Mouse (Mus musculus) heart, postnatal 0 days (tissue): Measurements from ENCODE around the gene Fh1. TPM values are rescaled to one million over a fixed set of nuclear protein-coding genes. Genes with fewer than 3 reads are reported as not detected.
A peak's percentile ranks its signal among the peaks of the same experiment; 100 is the strongest.

ENCODE experiments used
- ATAC-seq: fragments of 200-750 bp; cut with Nextera tagmentation; 2 replicates; pipeline ENCODE4 v1.8.0; 2017; ENCODE audit warnings: low read depth, moderate number of reproducible peaks, moderate library complexity; ENCODE audit not compliant: insufficient read depth
- DNase-seq: peaks from one replicate; pipeline ENCODE4 v3.0.0-alpha.2; 2016; ENCODE audit warnings: low spot score
- H3K27ac ChIP-seq: fragments of 300-500 bp; sonication (generic); 2 replicates; pipeline ENCODE4 v1.5.1; 2014; ENCODE audit warnings: low read depth, mild to moderate bottlenecking
- H3K27me3 ChIP-seq: fragments of 300-500 bp; sonication (generic); 2 replicates; pipeline ENCODE4 v1.6.1; 2014; ENCODE audit warnings: low read length, mixed read lengths; ENCODE audit not compliant: control insufficient read depth, insufficient read depth
- H3K36me3 ChIP-seq: fragments of 300-500 bp; sonication (generic); replicated peaks from 2 replicates; pipeline ENCODE4 v1.6.1; 2014; ENCODE audit warnings: low read length, mixed read lengths; ENCODE audit not compliant: control insufficient read depth, insufficient read depth
- H3K4me1 ChIP-seq: fragments of 300-500 bp; sonication (generic); 2 replicates; pipeline ENCODE4 v1.6.1; 2014; ENCODE audit warnings: antibody characterized with exemption; ENCODE audit not compliant: control insufficient read depth, insufficient read depth
- H3K4me2 ChIP-seq: fragments of 300-500 bp; sonication (generic); 2 replicates; pipeline ENCODE4 v1.6.1; 2014; ENCODE audit warnings: low read depth, mild to moderate bottlenecking, low read length, moderate library complexity
- H3K4me3 ChIP-seq: fragments of 300-500 bp; sonication (generic); 2 replicates; pipeline ENCODE4 v1.5.1; 2014; ENCODE audit warnings: low read depth, low read length
- H3K9ac ChIP-seq: fragments of 300-500 bp; sonication (generic); replicated peaks from 2 replicates; pipeline ENCODE4 v1.6.1; 2014; ENCODE audit warnings: low read depth, low read length, mixed read lengths
- H3K9me3 ChIP-seq: fragments of 300-500 bp; sonication (generic); replicated peaks from 2 replicates; pipeline ENCODE4 v1.6.1; 2016; ENCODE audit warnings: low read length; ENCODE audit not compliant: control insufficient read depth
- CTCF ChIP-seq: IDR thresholded peaks from 2 replicates; pipeline ENCODE4 v1.5.1; 2016; ENCODE audit warnings: antibody characterized with exemption, control low read depth, low read depth
- EP300 ChIP-seq: IDR thresholded peaks from 2 replicates; pipeline ENCODE4 v1.6.1; 2016; ENCODE audit warnings: antibody characterized with exemption, low read depth
- WGBS: fragments of 180-500 bp; shearing (Covaris S2); extraction: QIAGEN DNeasy Blood & Tissue Kit; methylation state at CpG from one replicate; pipeline ENCODE4 v1.1.7; 2014; 5-methylcytosine and 5-hydroxymethylcytosine counted together
- polyA plus RNA-seq: library from polyadenylated mRNA; unstranded; fragments of >200 nt; fragmentation: Nextera tagmentation; extraction: Ambion mirVana; gene quantifications from 2 replicates; pipeline ENCODE4 v1.2.1, GENCODE M21; 2015
- total RNA-seq: library from RNA; depleted of rRNA; stranded (reverse); fragments of >200 nt; gene quantifications from 2 replicates; pipeline ENCODE4 v1.2.3, GENCODE M21; 2014; ENCODE audit warnings: low replicate concordance

Gene Fh1
- total and polyA plus RNA-seq, 2 experiments from 2014 or later, result 284 to 417 TPM

DNA sequence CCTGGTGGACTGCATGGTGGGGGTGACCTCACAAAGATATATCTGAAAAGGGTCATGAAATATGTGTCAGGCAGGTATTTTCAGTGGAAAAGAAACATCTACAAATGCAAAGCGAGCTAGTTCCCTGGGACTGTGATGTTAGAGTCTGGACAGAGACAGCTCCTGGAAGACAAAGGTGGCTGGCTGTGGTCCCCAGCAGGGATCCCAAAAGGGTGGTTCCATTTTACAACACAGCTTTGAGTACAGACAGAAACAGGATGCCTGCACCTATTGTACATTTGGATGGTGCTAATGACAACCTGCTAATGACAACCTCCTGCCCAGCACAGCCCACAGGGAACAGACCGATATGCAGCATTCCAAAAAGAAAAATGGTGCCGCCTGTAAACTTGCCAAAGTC lies 44.0 kb upstream of the Fh1 start:
- Histone ChIP-seq H3K27me3 (no peaks in the 10 kb centered on the region), H3K4me1 (no peaks in the 10 kb centered on the region), H3K9me3 (no peaks in the 10 kb centered on the region), H3K4me3 (no peak overlapping the region), H3K27ac (no peak overlapping the region), H3K9ac (no peak overlapping the region), H3K4me2 (no peak overlapping the region), H3K36me3 (no peaks in the 10 kb centered on the region)
- 84% methylated on average over 3 of the region's 3 CpGs for WGBS
- no peak for TF ChIP-seq EP300
- TF ChIP-seq CTCF, result no peak
- DNase-seq (no peak), ATAC-seq (no peak)

DNA sequence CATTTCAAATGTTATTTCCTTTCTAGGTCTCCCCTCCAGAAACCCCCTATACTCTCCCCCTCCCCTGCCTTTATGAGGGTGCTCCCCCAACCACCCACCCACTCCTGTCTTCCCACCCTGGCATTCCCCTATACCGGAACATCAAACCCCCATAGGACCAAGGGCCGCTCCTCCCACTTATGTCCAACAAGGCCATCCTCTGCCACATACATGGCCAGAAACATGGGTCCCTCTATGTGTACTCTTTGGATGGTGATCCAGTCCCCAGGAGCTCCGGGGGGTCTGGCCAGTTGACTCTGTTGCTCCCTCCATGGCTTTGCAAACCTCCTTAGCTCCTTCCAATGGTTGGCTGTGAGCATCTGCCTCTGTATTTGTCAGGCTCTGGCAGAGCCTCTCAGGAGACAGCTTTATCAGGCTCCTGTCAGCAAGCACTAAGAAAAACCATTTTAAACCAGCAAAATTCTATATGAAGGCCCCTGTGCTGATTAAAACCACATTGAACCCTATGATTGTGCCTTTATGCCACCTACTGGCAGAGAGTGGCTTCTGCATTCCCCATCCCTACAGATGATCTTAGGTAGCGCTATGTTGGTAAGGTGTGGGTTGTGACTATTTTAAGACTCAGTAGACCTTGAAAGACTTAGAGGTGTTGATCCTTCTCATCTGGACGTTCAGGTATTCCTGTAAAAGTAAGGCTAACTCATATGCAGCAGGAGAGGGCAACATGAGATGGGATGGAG lies 43.4 kb upstream of the Fh1 start:
- peak; percentile 30 for DNase-seq
- Histone ChIP-seq H3K9me3 (no peaks in the 10 kb centered on the region), H3K27me3 (no peaks in the 10 kb centered on the region), H3K4me3 (no peak overlapping the region), H3K4me2 (no peak overlapping the region), H3K27ac (no peak overlapping the region), H3K36me3 (no peaks in the 10 kb centered on the region), H3K4me1 (no peaks in the 10 kb centered on the region), H3K9ac (no peak overlapping the region)
- WGBS, result 61% methylated on average over 5 of the region's 5 CpGs
- no peak for TF ChIP-seq EP300
- peak; percentile 75 for TF ChIP-seq CTCF
- no peak for ATAC-seq

GRCm38 (mm10) chr1:175659900-175660299 lies 34.5 kb upstream of the Fh1 start:
- Histone ChIP-seq H3K9ac (no peak overlapping the region), H3K36me3 (no peaks in the 10 kb centered on the region), H3K9me3 (no peaks in the 10 kb centered on the region), H3K27ac (no peak overlapping the region), H3K27me3 (no peaks in the 10 kb centered on the region), H3K4me2 (no peak overlapping the region), H3K4me3 (no peak overlapping the region), H3K4me1 (no peaks in the 10 kb centered on the region)
- TF ChIP-seq EP300 (no peak), CTCF (no peak)
- DNase-seq (no peak), ATAC-seq (no peak)
- WGBS, result 92% methylated on average over 4 of the region's 4 CpGs

- 83% methylated on average over 4 of the region's 4 CpGs for WGBS
- Histone ChIP-seq H3K9me3 (no peaks in the 10 kb centered on the region), H3K27ac (no peak overlapping the region), H3K4me3 (no peak overlapping the region), H3K9ac (no peak overlapping the region), H3K4me2 (no peak overlapping the region), H3K27me3 (no peaks in the 10 kb centered on the region), H3K36me3 (no peaks in the 10 kb centered on the region), H3K4me1 (no peaks in the 10 kb centered on the region)
- no peak for ATAC-seq
- no peak for DNase-seq
- no peak for TF ChIP-seq CTCF
- TF ChIP-seq EP300, result no peak
Measured at GRCm38 (mm10) chr1:175648615-175649014, 23.2 kb upstream of the Fh1 start.

GRCm38 (mm10) chr1:175646952-175647351 lies 21.5 kb upstream of the Fh1 start:
- WGBS, result 54% methylated on average over 9 of the region's 9 CpGs
- Histone ChIP-seq H3K9ac (no peak overlapping the region), H3K4me1 (no peaks in the 10 kb centered on the region), H3K27ac (no peak overlapping the region), H3K4me3 (no peak overlapping the region), H3K4me2 (no peak overlapping the region), H3K27me3 (no peaks in the 10 kb centered on the region), H3K36me3 (no peaks in the 10 kb centered on the region), H3K9me3 (no peaks in the 10 kb centered on the region)
- TF ChIP-seq EP300, result no peak
- ATAC-seq (no peak), DNase-seq (no peak)
